Mouse (Mus musculus): Measurements from ENCODE around the gene Tmem121.

DNA sequence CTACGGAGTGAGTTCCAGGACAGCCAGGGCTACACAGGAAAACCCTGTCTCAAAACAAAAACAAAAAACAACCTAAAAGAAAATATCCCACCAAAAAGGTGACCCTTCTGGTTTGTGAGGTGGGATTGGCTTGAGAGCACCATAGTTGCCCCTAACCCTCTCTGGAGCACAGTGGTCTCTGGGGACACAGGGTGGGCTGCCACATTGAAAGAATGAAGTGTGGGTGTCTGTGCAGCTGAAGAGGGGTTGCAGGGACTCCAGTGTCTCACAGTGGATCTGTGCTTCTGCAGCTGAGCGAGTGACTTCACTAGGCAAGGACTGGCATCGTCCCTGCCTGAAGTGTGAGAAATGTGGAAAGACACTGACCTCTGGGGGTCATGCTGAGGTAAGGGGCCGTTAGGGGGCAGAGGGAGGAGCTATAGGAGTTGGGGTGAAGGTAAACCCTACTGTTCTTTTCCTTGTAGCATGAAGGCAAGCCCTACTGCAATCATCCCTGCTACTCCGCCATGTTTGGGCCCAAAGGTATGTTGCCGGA, 32.7 kb upstream of the Tmem121 start:
- TF ChIP-seq CTCF (IDR thresholded peaks at IDR 0.05; ENCODE audit: borderline replicate concordance, extremely low read depth, insufficient read depth, insufficient read length) (no peak), POLR2A (IDR thresholded peaks at IDR 0.05; ENCODE audit: borderline replicate concordance, extremely low read depth, insufficient read depth, insufficient read length, poor library complexity, severe bottlenecking) (no peak)
